Comparison of ENCODE assay signal across 12 mouse cellular contexts in genomic region chr4:48771836-48772235, GRCm38 (mm10).
DNase-seq lines count a peak whose midpoint lies in the region; ATAC-seq lines count a peak whose summit lies in the region.
"Had no signal": no experiment of that assay in that cellular context is flagged by ENCODE, and none has a peak within 500 bp of the region (broad histone marks: within the 10 kb centered on the region; RNA-seq: fewer than 3 reads in every experiment).

No protein-coding gene starts in this region.

- 33% methylated on average over 8 of the region's 8 CpGs for WGBS in forebrain, embryonic 16.5 days
- WGBS in forebrain, embryonic 11.5 days, result 69% methylated on average over 8 of the region's 8 CpGs
- WGBS in kidney, embryonic 16.5 days, result 69% methylated on average over 8 of the region's 8 CpGs
- WGBS in neural tube, embryonic 11.5 days, result 68% methylated on average over 8 of the region's 8 CpGs
- WGBS in neural tube, embryonic 13.5 days, result 66% methylated on average over 8 of the region's 8 CpGs

- peaks cover 5% of the 10 kb centered on the region for H3K4me1 ChIP-seq in forebrain, embryonic 16.5 days (replicated peaks; ENCODE audit: control insufficient read depth, insufficient read depth, low read length)
- H3K4me1 ChIP-seq in forebrain, embryonic 11.5 days (replicated peaks; ENCODE audit: control insufficient read depth, insufficient read depth, low read length), result no peaks in the 10 kb centered on the region
- H3K4me1 ChIP-seq in kidney, embryonic 16.5 days (ENCODE audit: insufficient read depth, low read length), result 0 out of 2 replicates have a peak, but pooled peaks cover 5% of the 10 kb centered on the region
- no peaks in the 10 kb centered on the region for H3K4me1 ChIP-seq in neural tube, embryonic 11.5 days (ENCODE audit: control insufficient read depth, insufficient read depth, low read length)
- H3K4me1 ChIP-seq in neural tube, embryonic 13.5 days (replicated peaks), result peaks cover 34% of the 10 kb centered on the region

- no peak overlapping the region for H3K9ac ChIP-seq in forebrain, embryonic 16.5 days (replicated peaks; ENCODE audit: low read depth, low read length)
- H3K9ac ChIP-seq in forebrain, embryonic 11.5 days (ENCODE audit: low read length), result no peak overlapping the region
- H3K9ac ChIP-seq in kidney, embryonic 16.5 days (replicated peaks; ENCODE audit: low read length), result no peak overlapping the region
- H3K9ac ChIP-seq in neural tube, embryonic 11.5 days (ENCODE audit: low read length), result no peak overlapping the region
- no peak overlapping the region for H3K9ac ChIP-seq in neural tube, embryonic 13.5 days
- H3K9ac ChIP-seq: embryonic facial prominence, embryonic 12.5 days; heart, embryonic 12.5 days had no signal

- ATAC-seq in forebrain, embryonic 16.5 days, result peak; percentile 29
- ATAC-seq in forebrain, embryonic 11.5 days (replicated peaks; ENCODE audit: low FRiP score), result no peak
- no peak for ATAC-seq in kidney, embryonic 16.5 days (ENCODE audit: low FRiP score, low TSS enrichment)
- ATAC-seq in neural tube, embryonic 11.5 days (ENCODE audit: insufficient read depth, low FRiP score, low TSS enrichment), result no peak
- no peak for ATAC-seq in neural tube, embryonic 13.5 days (ENCODE audit: low read depth)

- no peaks in the 10 kb centered on the region for H3K9me3 ChIP-seq in forebrain, embryonic 16.5 days (ENCODE audit: control insufficient read depth, low read length)
- H3K9me3 ChIP-seq in forebrain, embryonic 11.5 days (ENCODE audit: control insufficient read depth, low read length), result no peaks in the 10 kb centered on the region
- no peaks in the 10 kb centered on the region for H3K9me3 ChIP-seq in kidney, embryonic 16.5 days (ENCODE audit: low read length)
- H3K9me3 ChIP-seq in neural tube, embryonic 11.5 days (ENCODE audit: control insufficient read depth, low read length), result no peaks in the 10 kb centered on the region
- H3K9me3 ChIP-seq in neural tube, embryonic 13.5 days, result no peaks in the 10 kb centered on the region
- H3K9me3 ChIP-seq: embryonic facial prominence, embryonic 12.5 days; heart, embryonic 12.5 days had no signal

- H3K27ac ChIP-seq in forebrain, embryonic 16.5 days (ENCODE audit: low read length), result no peak overlapping the region; the same call in 1 of the 2 replicates
- no peak overlapping the region for H3K27ac ChIP-seq in forebrain, embryonic 11.5 days (ENCODE audit: low read depth, low read length)
- 0 out of 2 replicates have a peak overlapping the region, but pooled peaks have one; percentile 18 for H3K27ac ChIP-seq in kidney, embryonic 16.5 days (ENCODE audit: low read length)
- H3K27ac ChIP-seq in neural tube, embryonic 11.5 days (ENCODE audit: low read depth, low read length), result 0 out of 2 replicates have a peak overlapping the region, but pooled peaks have one; percentile 24
- peak overlapping the region; percentile 82 for H3K27ac ChIP-seq in neural tube, embryonic 13.5 days (replicated peaks)
- H3K27ac ChIP-seq: macrophage had no signal

- no peak for DNase-seq in forebrain, embryonic 11.5 days (ENCODE audit: low spot score)
- DNase-seq in kidney, postnatal 25 days, result no peak
- no peak for DNase-seq in neural tube, embryonic 11.5 days (ENCODE audit: low spot score)
- DNase-seq in neural tube, embryonic 10.5 days (ENCODE audit: extremely low spot score, low spot score), result no peak
- no peak for DNase-seq in ovary, postnatal 36 days (ENCODE audit: low spot score)
- DNase-seq: liver had no signal

- no peak overlapping the region for H3K4me2 ChIP-seq in forebrain, embryonic 16.5 days (ENCODE audit: low read length)
- H3K4me2 ChIP-seq in forebrain, embryonic 11.5 days (ENCODE audit: low read depth, low read length, severe bottlenecking), result no peak overlapping the region
- 0 out of 2 replicates have a peak overlapping the region, but pooled peaks have one; percentile 34 for H3K4me2 ChIP-seq in kidney, embryonic 16.5 days (replicated peaks; ENCODE audit: low read depth, low read length)
- no peak overlapping the region for H3K4me2 ChIP-seq in neural tube, embryonic 11.5 days (ENCODE audit: low read depth)
- H3K4me2 ChIP-seq in neural tube, embryonic 13.5 days, result peak overlapping the region; percentile 17; the same call in 1 of the 2 replicates
- H3K4me2 ChIP-seq: embryonic facial prominence, embryonic 12.5 days; heart, embryonic 12.5 days had no signal

- H3K4me3 ChIP-seq in forebrain, embryonic 16.5 days (replicated peaks; ENCODE audit: low read length), result no peak overlapping the region
- no peak overlapping the region for H3K4me3 ChIP-seq in forebrain, embryonic 11.5 days (ENCODE audit: low read depth, low read length)
- H3K4me3 ChIP-seq in kidney, embryonic 16.5 days (ENCODE audit: low read length), result no peak overlapping the region
- H3K4me3 ChIP-seq in neural tube, embryonic 11.5 days (ENCODE audit: low read depth, low read length), result no peak overlapping the region
- H3K4me3 ChIP-seq in neural tube, embryonic 13.5 days, result no peak overlapping the region
- H3K4me3 ChIP-seq: embryonic facial prominence, embryonic 12.5 days; heart, embryonic 12.5 days had no signal

- no peaks in the 10 kb centered on the region for H3K27me3 ChIP-seq in forebrain, embryonic 16.5 days (replicated peaks; ENCODE audit: control insufficient read depth, insufficient read depth, low read length)
- H3K27me3 ChIP-seq in forebrain, embryonic 11.5 days (ENCODE audit: control insufficient read depth, insufficient read depth, low read length), result no peaks in the 10 kb centered on the region
- H3K27me3 ChIP-seq in kidney, embryonic 16.5 days (ENCODE audit: insufficient read depth, low read length), result no peaks in the 10 kb centered on the region; the same call in 1 of the 2 replicates
- no peaks in the 10 kb centered on the region for H3K27me3 ChIP-seq in neural tube, embryonic 11.5 days (ENCODE audit: control insufficient read depth, insufficient read depth, low read length)
- no peaks in the 10 kb centered on the region for H3K27me3 ChIP-seq in neural tube, embryonic 13.5 days
- H3K27me3 ChIP-seq: embryonic facial prominence, embryonic 12.5 days had no signal

- no peaks in the 10 kb centered on the region for H3K36me3 ChIP-seq in forebrain, embryonic 16.5 days (ENCODE audit: control insufficient read depth, insufficient read depth)
- H3K36me3 ChIP-seq in forebrain, embryonic 11.5 days (ENCODE audit: control insufficient read depth, insufficient read depth, low read length), result no peaks in the 10 kb centered on the region
- no peaks in the 10 kb centered on the region for H3K36me3 ChIP-seq in kidney, embryonic 16.5 days (ENCODE audit: insufficient read depth, low read length)
- H3K36me3 ChIP-seq in neural tube, embryonic 11.5 days (ENCODE audit: control insufficient read depth, insufficient read depth, low read length), result no peaks in the 10 kb centered on the region
- H3K36me3 ChIP-seq in neural tube, embryonic 13.5 days, result no peaks in the 10 kb centered on the region
- H3K36me3 ChIP-seq: embryonic facial prominence, embryonic 12.5 days; heart, embryonic 12.5 days had no signal

Comparison
In these comparisons a context has a peak if more than half of its experiments do, and no peak if none do; other contexts are left out.
1. H3K4me2 ChIP-seq: peak in kidney, embryonic 16.5 days (single experiment) and neural tube, embryonic 13.5 days (single experiment); none in forebrain, embryonic 16.5 days (single experiment), forebrain, embryonic 11.5 days (single experiment) and neural tube, embryonic 11.5 days (single experiment).
2. H3K27ac ChIP-seq: peak in kidney, embryonic 16.5 days (single experiment), neural tube, embryonic 11.5 days (single experiment) and neural tube, embryonic 13.5 days (single experiment); none in forebrain, embryonic 16.5 days (single experiment) and forebrain, embryonic 11.5 days (single experiment).